Mouse (Mus musculus) right cerebral cortex, postnatal 4 days (tissue): ENCODE measurements around the gene Tmprss11a.

ENCODE experiments used
- DNase-seq: peaks from one replicate; pipeline ENCODE4 v3.0.0-alpha.2; 2022

The Tmprss11a gene

GRCm38 (mm10) chr5:86468890-86469289 is at the start of gene Tmprss11a:
TSS of gene Tmprss11a (minus strand) at chr5:86468990.
- no peak for DNase-seq

DNA sequence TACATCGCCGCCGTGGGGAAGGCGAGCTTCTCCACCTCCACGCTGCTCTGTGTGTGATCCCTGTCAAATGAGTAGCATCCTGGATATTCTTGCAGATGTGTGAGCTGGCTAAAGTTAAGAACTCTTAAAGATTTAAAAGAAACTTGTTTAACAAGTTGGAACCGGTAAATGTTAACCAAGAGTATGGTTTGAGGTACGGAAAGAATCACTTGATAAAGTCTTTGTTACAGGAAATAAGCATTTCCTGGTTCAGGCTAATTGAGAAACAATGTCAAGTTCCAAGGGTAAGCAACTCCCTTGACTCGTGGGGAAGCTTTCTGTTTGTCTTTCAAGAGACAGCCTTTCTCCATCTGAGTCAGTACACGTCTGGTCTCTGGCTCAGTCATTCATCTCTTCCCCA is 49.7 kb upstream of the Tmprss11a start, which contains the start of gene Tmprss11g:
TSS of gene Tmprss11g (minus strand) at position 101 of the 400 bp plus-strand sequence.
- no peak for DNase-seq

GRCm38 (mm10) chr5:86511538-86511937 is 42.7 kb upstream of the Tmprss11a start:
- DNase-seq, result no peak

DNA sequence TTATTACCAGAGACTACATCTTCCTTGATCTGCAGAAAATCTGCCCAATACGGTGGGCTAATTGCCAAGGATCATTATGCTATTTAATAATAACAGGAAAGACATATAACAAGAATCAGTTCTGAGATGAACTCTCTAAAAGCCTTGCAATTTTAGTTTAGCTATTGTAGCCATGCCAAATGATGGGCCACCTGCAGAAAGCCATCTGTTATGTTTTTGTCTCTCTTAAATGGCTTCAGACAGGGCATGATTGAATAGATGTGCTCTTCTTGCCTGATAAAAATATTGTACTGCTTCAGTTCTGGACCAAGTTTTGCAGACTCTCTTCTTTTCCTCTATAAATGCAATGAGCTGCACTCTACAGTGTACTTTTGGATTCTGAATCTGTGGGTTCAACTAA is 24.7 kb upstream of the Tmprss11a start:
- no peak for DNase-seq

DNA sequence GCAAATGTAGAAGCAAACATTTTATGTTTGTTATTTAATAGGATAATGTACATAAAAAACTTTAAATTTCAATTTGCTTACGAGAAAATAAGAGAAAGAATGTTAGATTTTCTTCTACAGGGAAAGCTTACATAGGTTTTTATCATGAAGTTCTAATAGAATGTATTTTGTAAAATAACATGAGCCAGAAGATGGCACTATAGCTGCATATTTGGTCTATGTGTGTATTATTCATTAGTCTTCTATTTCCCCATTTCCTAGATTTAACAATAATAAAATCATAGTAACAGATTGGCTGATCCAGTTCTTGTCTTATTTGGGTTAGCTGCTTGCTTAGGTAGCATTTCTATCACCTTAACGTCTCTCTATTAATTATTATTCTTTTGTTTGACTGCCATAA is 13.8 kb upstream of the Tmprss11a start:
- DNase-seq, result no peak

DNA sequence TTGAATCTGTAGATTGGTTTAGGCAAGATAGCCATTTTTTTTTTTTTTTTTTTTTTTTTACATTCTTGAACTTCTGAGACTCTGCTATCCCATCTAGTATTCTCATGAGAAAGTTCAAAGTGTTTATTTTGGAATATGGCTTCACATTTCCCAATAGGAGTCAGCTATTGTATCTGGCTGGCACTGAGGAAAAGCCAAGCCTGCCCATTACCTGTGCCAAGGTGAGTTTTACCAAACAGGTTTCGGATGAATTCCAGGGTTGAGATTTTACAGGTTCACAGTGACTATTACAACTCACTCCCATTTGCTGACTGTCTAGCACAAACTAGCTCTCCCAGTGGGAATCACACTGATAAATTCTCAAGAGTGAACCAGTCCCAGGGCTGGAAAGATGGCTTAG is 13.2 kb upstream of the Tmprss11a start:
- no peak for DNase-seq

DNA sequence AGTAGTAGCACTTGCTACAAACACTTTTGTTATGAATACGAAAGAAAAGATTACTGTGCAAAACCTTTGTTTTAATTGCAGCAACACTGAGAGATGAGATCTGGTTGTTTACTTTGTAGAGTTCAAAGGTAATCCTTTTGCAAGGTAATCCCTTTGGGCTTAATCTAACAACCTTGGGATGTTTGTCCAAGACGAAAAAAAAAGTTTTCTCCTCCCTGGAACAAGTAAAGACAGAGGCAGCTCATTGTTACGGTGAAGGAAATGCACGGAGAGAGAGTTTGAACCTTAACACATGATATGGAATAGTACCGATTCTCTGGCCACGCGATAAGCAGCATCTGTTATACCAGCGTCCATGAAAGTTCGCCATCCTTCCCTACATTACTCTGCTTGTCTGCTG is 5.1 kb upstream of the Tmprss11a start:
- DNase-seq, result no peak

DNA sequence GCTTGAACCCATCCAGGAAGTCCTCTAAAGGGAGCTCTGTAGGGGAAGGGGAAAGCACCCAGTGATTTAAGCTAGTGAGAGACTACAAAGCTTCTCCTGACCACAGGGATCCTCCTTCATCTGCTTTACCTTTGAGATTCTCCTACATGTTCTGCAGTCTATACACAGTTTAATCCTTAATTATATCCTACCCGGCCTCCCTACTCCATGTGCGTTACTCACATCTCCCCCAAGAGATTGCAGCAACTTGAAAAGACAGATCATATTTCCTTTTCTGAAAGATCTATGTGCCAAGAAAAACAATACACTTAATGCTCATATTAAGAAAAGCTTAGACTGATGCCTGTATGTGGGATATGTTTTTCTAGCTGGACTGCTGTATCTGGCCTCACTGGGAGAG is 29.5 kb downstream of the Tmprss11a start:
- no peak for DNase-seq

GRCm38 (mm10) chr5:86438548-86438947 is 30.2 kb downstream of the Tmprss11a start:
- DNase-seq, result no peak

DNA sequence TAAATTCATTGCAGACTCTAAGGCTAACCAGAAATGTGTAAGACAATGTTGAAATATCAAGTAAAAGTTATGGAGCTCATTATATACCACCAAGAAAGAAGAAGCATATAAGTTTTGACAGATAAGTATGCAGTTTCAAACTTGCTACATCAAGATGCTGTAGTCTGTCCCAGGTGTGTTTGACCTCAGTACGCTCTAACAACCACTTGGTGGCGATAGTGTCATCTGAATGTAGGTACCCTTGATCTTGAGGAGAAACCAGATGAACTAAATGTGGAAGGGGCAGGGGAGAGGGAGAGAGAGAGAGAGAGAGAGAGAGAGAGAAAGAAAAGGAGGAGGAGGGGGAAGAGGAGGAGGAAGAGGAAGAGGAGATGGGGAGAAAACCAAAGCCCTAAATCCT is 36.1 kb downstream of the Tmprss11a start:
- no peak for DNase-seq

DNA sequence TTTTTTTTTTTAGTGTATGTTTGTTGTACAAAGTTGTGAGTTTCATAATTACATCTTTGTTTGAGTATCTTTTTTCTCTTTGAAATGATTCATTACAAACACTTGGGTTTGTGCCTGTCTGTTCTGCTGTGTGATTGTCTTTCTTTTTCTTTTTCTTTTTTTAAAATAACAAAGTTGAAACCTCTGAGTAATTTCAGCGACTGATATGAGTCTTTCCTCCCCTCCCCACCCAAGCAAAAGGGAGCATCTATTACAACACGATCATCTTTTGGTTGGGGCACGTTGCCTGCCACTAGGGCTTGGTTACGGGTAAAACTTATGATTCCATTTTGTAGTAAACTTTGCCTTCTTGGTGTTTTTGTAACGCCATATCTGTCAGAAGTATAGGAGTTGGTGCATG is 37.7 kb downstream of the Tmprss11a start:
- no peak for DNase-seq

DNA sequence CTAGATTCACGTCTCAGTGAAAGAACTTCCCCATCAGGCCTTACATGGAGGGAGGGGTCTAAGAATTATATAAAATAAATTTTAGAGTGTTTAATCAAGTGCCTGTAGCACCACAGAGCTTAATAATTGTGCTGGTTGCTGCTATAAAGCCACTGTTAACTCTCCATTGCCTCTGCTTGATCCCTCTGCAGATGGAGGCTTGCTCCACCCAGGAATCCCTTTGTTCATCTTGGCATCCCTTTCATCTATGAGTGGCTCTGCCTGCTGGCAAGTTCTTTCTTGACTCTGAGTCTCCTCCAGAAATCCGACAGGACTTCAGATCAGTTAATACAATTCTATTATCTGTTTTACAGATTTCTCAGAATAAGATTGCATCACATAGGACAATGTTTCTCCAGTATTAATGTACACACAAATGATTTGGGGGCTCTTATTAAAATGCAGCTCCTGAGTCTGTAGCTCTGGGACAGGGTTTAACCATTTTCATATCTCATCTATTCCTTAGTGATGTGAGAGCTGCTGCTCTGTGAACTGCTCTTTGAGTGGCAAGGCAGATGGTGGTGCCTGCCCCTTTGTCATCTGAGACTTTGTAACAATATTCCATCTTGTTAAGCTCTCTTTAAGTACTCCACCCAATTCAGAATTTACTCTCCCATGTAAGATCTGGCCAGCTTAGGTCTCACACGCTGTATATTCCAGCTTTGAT is 47.3 kb downstream of the Tmprss11a start:
- DNase-seq, result no peak

DNA sequence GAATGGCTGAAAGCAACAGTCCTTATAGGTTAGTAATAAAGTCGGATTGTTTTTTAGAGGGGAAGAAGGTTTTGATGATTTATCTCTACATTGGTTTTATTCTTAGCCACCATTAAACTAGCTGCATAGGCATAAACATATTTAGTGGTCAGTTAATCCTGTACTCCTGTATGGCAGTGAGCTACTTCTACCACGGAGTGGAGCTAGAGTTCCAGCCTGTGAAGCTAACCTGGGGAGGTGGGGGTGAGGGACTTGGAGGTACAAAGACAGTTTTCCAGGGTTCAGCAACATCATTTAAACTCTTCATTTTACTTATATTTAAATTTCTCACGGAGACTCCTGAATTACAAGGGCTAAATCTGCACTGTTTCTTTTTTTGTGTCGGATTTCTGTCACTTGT is 49.3 kb downstream of the Tmprss11a start:
- no peak for DNase-seq

- no peak for DNase-seq
Measured at GRCm38 (mm10) chr5:86414280-86414679, 54.5 kb downstream of the Tmprss11a start.

GRCm38 (mm10) chr5:86410815-86411214 is 58.0 kb downstream of the Tmprss11a start:
- no peak for DNase-seq

DNA sequence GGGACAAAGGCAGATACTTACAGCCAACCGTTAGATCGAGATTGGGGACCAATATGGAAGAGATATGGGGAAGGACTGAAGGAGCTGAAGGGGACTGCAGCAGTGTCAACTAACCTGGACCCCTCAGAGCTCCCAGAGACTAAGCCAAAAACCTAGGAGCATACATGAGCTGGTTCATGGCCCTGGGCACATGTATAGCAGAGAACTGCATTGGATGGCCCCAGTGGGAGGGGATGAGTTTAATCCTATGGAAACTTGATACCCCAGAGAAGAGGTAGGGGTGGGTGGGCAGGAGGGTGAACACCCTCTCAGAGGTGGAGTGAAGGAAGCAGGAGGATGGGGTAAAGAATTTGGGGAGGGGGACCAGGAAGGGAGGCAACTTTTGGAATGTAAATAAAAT is 60.8 kb downstream of the Tmprss11a start:
- DNase-seq, result no peak

DNA sequence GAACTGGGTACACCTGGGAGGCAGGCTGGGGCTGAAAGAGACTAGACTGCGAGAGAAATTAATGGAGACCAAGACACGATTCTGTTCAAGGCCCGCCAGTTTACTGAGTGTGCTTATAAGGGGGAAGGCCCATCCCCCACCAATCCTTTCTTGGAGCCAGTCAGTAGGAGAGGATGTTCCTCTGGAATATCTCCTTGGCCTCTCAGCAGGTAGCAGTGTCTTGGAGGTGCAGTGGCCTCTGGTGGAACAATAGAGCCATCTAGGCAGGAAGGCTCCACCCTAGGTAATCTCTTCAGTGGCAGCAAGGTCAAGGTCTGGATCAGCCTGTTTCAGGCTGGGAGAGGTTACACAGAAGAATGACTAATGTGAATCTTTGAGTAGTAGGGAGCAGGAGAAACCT is 61.6 kb downstream of the Tmprss11a start:
- DNase-seq, result no peak

DNA sequence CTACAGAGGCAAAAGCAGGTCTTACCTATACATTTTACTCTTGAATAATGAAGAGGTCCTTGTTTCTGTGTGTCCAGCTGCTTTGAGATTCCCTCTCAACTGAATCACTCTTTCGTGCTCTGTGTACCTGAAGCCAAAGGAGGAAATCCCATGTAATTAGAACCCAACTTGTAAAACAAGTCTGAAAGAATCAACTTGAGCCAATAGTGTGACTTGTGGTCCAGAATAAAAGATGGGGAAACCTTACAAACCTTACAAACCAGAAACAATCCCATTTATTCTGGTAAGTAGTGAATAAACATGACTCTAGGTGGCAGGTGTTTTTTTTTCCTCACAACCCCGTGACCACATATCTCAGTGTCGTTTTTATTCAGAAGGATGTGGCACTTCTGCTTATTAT is 95.5 kb downstream of the Tmprss11a start, which contains the start of gene Tmprss11d:
TSS of gene Tmprss11d (minus strand) at position 101 of the 400 bp plus-strand sequence.
- no peak for DNase-seq
